Mouse (Mus musculus): ENCODE data around the gene Dynlt1f. TPM values are rescaled to one million over a fixed set of nuclear protein-coding genes. Genes with fewer than 3 reads are reported as not detected.
"Not testable (repeated sequence)": the region's sequence is repeated elsewhere in the genome, so short reads cannot be mapped to it uniquely, and the experiment has no call there.

The Dynlt1f gene
- total RNA-seq, 2 experiments from 2014 or later = 49.0 to 51.0 TPM

GRCm38 (mm10) chr17:6661093-6661816, 5.6 kb upstream of the Dynlt1f start:
- DNase-seq = peak; percentile 77

GRCm38 (mm10) chr17:6660589-6660988, 4.9 kb upstream of the Dynlt1f start:
- peak; percentile 4 for DNase-seq

- DNase-seq = peak; percentile 5
These were observed 3.1 kb upstream of the Dynlt1f start, which contains the start of gene Sytl3 for GRCm38 (mm10) chr17:6658801-6659200. TSS of gene Sytl3 (plus strand) at chr17:6659093.

- DNase-seq = peak; percentile 3
These were observed 771 bp upstream of the Dynlt1f start for GRCm38 (mm10) chr17:6656471-6656870.

- peak; percentile 62 for DNase-seq
These were observed 601 bp downstream of the Dynlt1f start for GRCm38 (mm10) chr17:6655087-6655511.

GRCm38 (mm10) chr17:6653341-6653946, 2.3 kb downstream of the Dynlt1f start:
- not testable (repeated sequence) for DNase-seq

GRCm38 (mm10) chr17:6650904-6651565, 4.7 kb downstream of the Dynlt1f start:
- peak; percentile 5 for DNase-seq

GRCm38 (mm10) chr17:6647452-6647851, 8.2 kb downstream of the Dynlt1f start:
- DNase-seq = not testable (repeated sequence)

GRCm38 (mm10) chr17:6646841-6647240, 8.9 kb downstream of the Dynlt1f start:
- DNase-seq = peak; percentile 4

GRCm38 (mm10) chr17:6645668-6646067, 10.0 kb downstream of the Dynlt1f start:
- peak; percentile 6 for DNase-seq

- not testable (repeated sequence) for DNase-seq
These were observed 11.0 kb downstream of the Dynlt1f start for GRCm38 (mm10) chr17:6644673-6645072.

GRCm38 (mm10) chr17:6644210-6644609, 11.5 kb downstream of the Dynlt1f start:
- DNase-seq = not testable (repeated sequence)

GRCm38 (mm10) chr17:6640771-6641429, 14.8 kb downstream of the Dynlt1f start:
- DNase-seq = peak; percentile 2

GRCm38 (mm10) chr17:6640044-6640637, 15.6 kb downstream of the Dynlt1f start:
- not testable (repeated sequence) for DNase-seq

- DNase-seq = not testable (repeated sequence)
These were observed 16.2 kb downstream of the Dynlt1f start for GRCm38 (mm10) chr17:6639486-6639885.

- DNase-seq = peak; percentile 5
These were observed 17.3 kb downstream of the Dynlt1f start for GRCm38 (mm10) chr17:6638444-6638843.

GRCm38 (mm10) chr17:6637434-6637833, 18.3 kb downstream of the Dynlt1f start:
- peak; percentile 4 for DNase-seq

GRCm38 (mm10) chr17:6636861-6637260, 18.8 kb downstream of the Dynlt1f start:
- no peak for DNase-seq

- not testable (repeated sequence) for DNase-seq
These were observed 19.9 kb downstream of the Dynlt1f start for GRCm38 (mm10) chr17:6635781-6636180.

- not testable (repeated sequence) for DNase-seq
These were observed 22.9 kb downstream of the Dynlt1f start for GRCm38 (mm10) chr17:6632850-6633249.

GRCm38 (mm10) chr17:6630398-6630797, 25.3 kb downstream of the Dynlt1f start:
- not testable (repeated sequence) for DNase-seq
